Mouse (Mus musculus): ENCODE results near the gene Mapt.

DNA sequence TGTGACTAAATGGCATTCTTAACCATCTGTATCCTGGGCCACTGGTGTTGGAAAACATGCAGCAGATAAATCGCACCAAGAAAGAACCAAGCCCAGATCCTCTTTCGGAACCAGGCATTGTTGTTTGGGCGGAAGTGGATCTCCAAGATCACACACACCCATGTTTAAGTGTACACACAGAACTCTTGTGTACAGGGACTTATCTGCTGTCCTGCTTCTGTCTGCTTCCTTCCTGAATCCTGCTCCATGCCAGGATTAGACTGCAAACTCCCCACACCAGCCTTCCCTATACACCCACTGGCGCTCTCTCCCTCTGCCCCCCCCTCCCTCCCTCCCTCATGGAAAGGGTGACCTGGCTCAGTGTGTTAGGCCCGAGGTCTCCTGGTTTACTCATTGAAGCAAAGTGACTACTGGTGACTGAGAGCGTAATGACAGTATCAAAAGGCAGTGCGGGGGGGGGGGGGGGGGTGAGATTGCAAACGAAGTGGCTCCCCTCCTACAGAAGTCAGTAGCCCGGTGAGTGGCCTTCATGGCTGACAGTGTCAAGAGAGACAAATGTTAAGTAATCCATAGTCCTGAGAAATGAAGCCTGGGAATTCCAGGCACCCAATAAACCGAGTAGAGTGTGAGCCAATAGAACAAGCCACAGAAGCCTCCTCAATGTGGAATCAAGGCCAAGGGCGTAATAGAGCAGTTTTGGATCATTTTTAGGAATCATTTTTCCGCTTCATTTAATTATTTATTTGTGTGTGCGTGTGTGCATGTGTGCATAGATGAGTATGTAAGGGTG is 7.0 kb downstream of the Mapt start:
- TF ChIP-seq CTCF (IDR thresholded peaks at IDR 0.05; ENCODE audit: control insufficient read depth, insufficient read depth, low read length), result no peak
- no peak for TF ChIP-seq POLR2A (IDR thresholded peaks at IDR 0.05; ENCODE audit: borderline replicate concordance, control insufficient read depth, low read depth, low read length)
